Mouse (Mus musculus) spleen, adult 2 months (tissue): ENCODE data around the gene Mtif2. TPM values are rescaled to one million over a fixed set of nuclear protein-coding genes. Genes with fewer than 3 reads are reported as not detected.

Experiments
- DNase-seq, 2 experiments: peaks; one replicate each; pipeline versions ENCODE4 v3.0.0 to v3.0.0-alpha.2; 2012 to 2021; ENCODE audit warnings: low spot score in 2 of 2, low read depth in 1 of 2
- H3K27ac ChIP-seq: fragments of 200-500 bp; 2 replicates; pipeline ENCODE4 v1.5.1; 2012; ENCODE audit warnings: low read length, inconsistent platforms; ENCODE audit not compliant: insufficient read depth
- H3K27me3 ChIP-seq: fragments of 200-500 bp; 2 replicates; pipeline ENCODE4 v1.6.1; 2012; ENCODE audit warnings: mild to moderate bottlenecking, moderate library complexity, low read length, inconsistent platforms; ENCODE audit not compliant: control insufficient read depth, insufficient read depth
- H3K36me3 ChIP-seq: fragments of 200-500 bp; 2 replicates; pipeline ENCODE4 v1.6.1; 2012; ENCODE audit warnings: mild to moderate bottlenecking, low read length, inconsistent platforms; ENCODE audit not compliant: control insufficient read depth, insufficient read depth
- H3K4me1 ChIP-seq: fragments of 200-500 bp; 2 replicates; pipeline ENCODE4 v1.6.1; 2011; ENCODE audit warnings: inconsistent platforms; ENCODE audit not compliant: control insufficient read depth, insufficient read depth, insufficient read length
- H3K4me3 ChIP-seq: fragments of 200-500 bp; 2 replicates; pipeline ENCODE4 v1.5.1; 2011; ENCODE audit warnings: mild to moderate bottlenecking, inconsistent platforms; ENCODE audit not compliant: insufficient read depth, insufficient read length; ENCODE audit errors: extremely low read depth
- CTCF ChIP-seq: fragments of 200-500 bp; IDR thresholded peaks from 2 replicates; pipeline ENCODE4 v1.5.1; 2011; ENCODE audit warnings: mild to moderate bottlenecking, inconsistent platforms; ENCODE audit not compliant: insufficient read depth, insufficient read length, insufficient replicate concordance; ENCODE audit errors: extremely low read depth
- POLR2A ChIP-seq: fragments of 200-500 bp; IDR thresholded peaks from 2 replicates; pipeline ENCODE4 v1.6.1; 2011; ENCODE audit warnings: low read depth, low read length, inconsistent platforms
- WGBS: fragments of 180-500 bp; shearing (Covaris S2); methylation state at CpG from one replicate; pipeline ENCODE4 v1.1.7; 2018; 5-methylcytosine and 5-hydroxymethylcytosine counted together
- polyA plus RNA-seq: library from polyadenylated mRNA; depleted of rRNA; stranded (reverse); fragments of >200 nt; gene quantifications from 2 replicates; pipeline ENCODE4 v1.2.3, GENCODE M21; 2012

The Mtif2 gene
- polyA plus RNA-seq, 1 experiment: 3.9 TPM

GRCm38 (mm10) chr11:29546762-29547161 lies 20.6 kb downstream of the Mtif2 start:
- no peak for DNase-seq
- WGBS: 15% methylated on average over 2 of the region's 2 CpGs
- Histone ChIP-seq H3K27ac (no peak overlapping the region; the same call in 1 of the 2 replicates), H3K4me1 (peaks cover 2% of the 10 kb centered on the region; the same call in 1 of the 2 replicates), H3K27me3 (no peaks in the 10 kb centered on the region), H3K4me3 (no peak overlapping the region), H3K36me3 (peaks cover 14% of the 10 kb centered on the region)
- TF ChIP-seq POLR2A: no peak
- no peak for TF ChIP-seq CTCF

DNA sequence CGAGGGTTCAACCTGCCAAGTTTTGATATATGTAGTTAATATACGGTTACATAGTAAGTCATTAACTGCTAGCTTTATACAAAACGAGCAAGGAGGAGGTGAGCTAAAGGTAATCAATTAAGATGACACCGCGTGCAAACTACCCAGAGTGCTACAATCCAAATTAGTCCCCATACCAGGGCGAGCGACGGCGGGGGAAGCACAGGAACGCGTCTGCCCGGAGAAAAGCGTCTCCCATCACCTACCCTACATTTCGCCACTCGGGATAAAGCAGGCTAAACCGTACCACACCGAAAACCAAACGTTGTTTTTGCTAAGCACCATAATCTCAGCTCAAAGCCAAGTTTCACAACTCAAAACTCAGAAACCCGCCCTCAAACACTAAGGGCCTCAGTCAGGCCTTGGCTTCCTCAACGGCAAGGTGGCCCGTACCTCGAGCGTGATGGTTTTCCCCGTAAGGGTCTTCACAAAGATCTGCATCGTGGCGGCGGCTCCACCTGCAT lies 21.1 kb downstream of the Mtif2 start:
- H3K4me1 ChIP-seq: peaks cover 2% of the 10 kb centered on the region; the same call in 1 of the 2 replicates
- peaks cover 14% of the 10 kb centered on the region for H3K36me3 ChIP-seq
- H3K27ac ChIP-seq: peak overlapping the region; percentile 92
- no peak for TF ChIP-seq POLR2A
- TF ChIP-seq CTCF: no peak
- whole genome bisulfite sequencing: under 1% methylated on average over 27 of the region's 27 CpGs
- no peaks in the 10 kb centered on the region for H3K27me3 ChIP-seq
- H3K4me3 ChIP-seq: peak overlapping the region; percentile 83
- DNase-seq: peak in 1 of 2 experiments; percentile 6

- H3K4me1 ChIP-seq: peaks cover 2% of the 10 kb centered on the region; the same call in 1 of the 2 replicates
- peak; percentile 88 to 92 for DNase-seq
- H3K27me3 ChIP-seq: no peaks in the 10 kb centered on the region
- peak within 1 kb of the TSS; percentile 83 for H3K4me3 ChIP-seq
- WGBS: under 1% methylated on average over 46 of the region's 46 CpGs
- TF ChIP-seq POLR2A: peak; percentile 90
- TF ChIP-seq CTCF: no peak
- H3K36me3 ChIP-seq: peaks cover 14% of the 10 kb centered on the region
- H3K27ac ChIP-seq: peak within 1 kb of the TSS; percentile 92
Measured at GRCm38 (mm10) chr11:29547752-29548503, 21.7 kb downstream of the Mtif2 start, which contains the start of the genes Clhc1 and Rps27a. Gene Clhc1 (plus strand): TSS chr11:29547950. Gene Rps27a (minus strand): TSS chr11:29548109.

- WGBS: 20% methylated on average over 23 of the region's 23 CpGs
- TF ChIP-seq CTCF: no peak
- TF ChIP-seq POLR2A: no peak
Measured at GRCm38 (mm10) chr11:29548504-29549424, 22.6 kb downstream of the Mtif2 start.

DNA sequence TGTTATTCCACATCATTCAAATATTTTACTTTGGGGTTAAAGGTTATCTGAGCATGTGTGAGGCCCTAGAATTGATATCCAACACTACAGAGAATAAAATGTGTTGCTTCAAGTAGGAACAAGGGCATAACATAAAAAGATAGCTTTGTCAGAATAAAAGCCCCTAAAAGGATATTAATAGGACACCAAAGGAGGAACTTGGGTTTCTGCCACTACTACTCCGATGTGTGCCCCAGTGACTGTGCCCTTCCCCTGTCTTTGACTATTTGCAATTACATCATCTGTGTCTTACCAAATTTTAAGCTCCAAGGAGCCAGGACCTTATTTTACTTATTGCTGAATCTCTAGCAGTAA lies 23.2 kb downstream of the Mtif2 start:
- H3K27me3 ChIP-seq: no peaks in the 10 kb centered on the region
- no peak for TF ChIP-seq POLR2A
- TF ChIP-seq CTCF: no peak
- WGBS: 5% methylated on average over 1 of the region's 1 CpGs
- peak in 1 of 2 experiments; percentile 8 for DNase-seq
- H3K36me3 ChIP-seq: peaks cover 8% of the 10 kb centered on the region
- no peak overlapping the region for H3K27ac ChIP-seq
- H3K4me3 ChIP-seq: no peak overlapping the region
- H3K4me1 ChIP-seq: peaks cover 2% of the 10 kb centered on the region; the same call in 1 of the 2 replicates

More at GRCm38 (mm10) chr11:29548504-29549424, 22.6 kb downstream of the Mtif2 start:
- Histone ChIP-seq H3K27me3 (no peaks in the 10 kb centered on the region), H3K4me3 (peak overlapping the region; percentile 66), H3K36me3 (peaks cover 14% of the 10 kb centered on the region), H3K27ac (peak overlapping the region; percentile 92), H3K4me1 (peaks cover 2% of the 10 kb centered on the region; the same call in 1 of the 2 replicates)
- no peak for DNase-seq

DNA sequence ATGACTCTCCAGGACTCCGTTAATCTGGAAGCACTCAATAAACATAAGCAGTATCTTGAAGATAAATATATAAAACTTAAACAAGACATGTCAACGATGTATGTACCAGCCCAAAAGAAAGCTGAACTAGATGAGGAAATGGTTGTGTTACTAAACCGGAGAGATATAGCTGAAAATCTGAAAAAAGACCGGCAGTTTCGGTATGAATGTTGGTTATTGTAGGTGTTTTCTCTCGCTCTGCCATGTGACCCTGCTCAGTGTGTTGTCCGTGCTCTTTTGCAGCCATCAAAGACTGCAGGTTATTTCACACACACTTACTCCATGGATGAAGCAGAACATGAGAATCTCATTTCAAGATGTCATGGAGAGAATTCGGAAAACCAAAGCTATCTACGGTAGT lies 34.2 kb downstream of the Mtif2 start:
- Histone ChIP-seq H3K27ac (no peak overlapping the region), H3K27me3 (no peaks in the 10 kb centered on the region), H3K4me1 (no peaks in the 10 kb centered on the region), H3K4me3 (no peak overlapping the region), H3K36me3 (no peaks in the 10 kb centered on the region)
- no peak for DNase-seq
- 86% methylated on average over 9 of the region's 9 CpGs for WGBS
- TF ChIP-seq CTCF: no peak
- TF ChIP-seq POLR2A: no peak
